Mouse (Mus musculus) cerebellum, adult 2 months (tissue): ENCODE data around the gene Ndufs7.

Experiments used
- CTCF ChIP-seq: fragments of 200-500 bp; IDR thresholded peaks from 2 replicates; pipeline ENCODE4 v1.5.1; 2011; ENCODE audit warnings: low read depth, mild to moderate bottlenecking, control low read depth, low read length, moderate library complexity, borderline replicate concordance; ENCODE audit not compliant: insufficient read depth
- POLR2A ChIP-seq: fragments of 200-500 bp; IDR thresholded peaks from 2 replicates; pipeline ENCODE4 v1.6.1; 2011; ENCODE audit warnings: low read length, control low read depth, borderline replicate concordance; ENCODE audit not compliant: insufficient read depth

GRCm38 (mm10) chr10:80294311-80294710 is 45.4 kb downstream of the Ndufs7 start:
- no peak for TF ChIP-seq POLR2A
- no peak for TF ChIP-seq CTCF
